Mouse (Mus musculus) brain, embryonic 14.5 days (tissue): ENCODE data around the gene P3h4.

Experiments used
- CTCF ChIP-seq: fragments of 200-500 bp; IDR thresholded peaks from 2 replicates; pipeline ENCODE4 v1.5.1; 2012; ENCODE audit warnings: inconsistent platforms, mild to moderate bottlenecking, moderate library complexity, borderline replicate concordance; ENCODE audit not compliant: insufficient read depth, insufficient read length; ENCODE audit errors: extremely low read depth
- POLR2A ChIP-seq: fragments of 200-500 bp; IDR thresholded peaks from 2 replicates; pipeline ENCODE4 v1.6.1; 2012; ENCODE audit warnings: mild to moderate bottlenecking, inconsistent platforms, borderline replicate concordance; ENCODE audit not compliant: poor library complexity, insufficient read depth, insufficient read length, severe bottlenecking; ENCODE audit errors: extremely low read depth

- TF ChIP-seq CTCF (no peak), POLR2A (no peak)
Observed at GRCm38 (mm10) chr11:100413541-100413940, 1.1 kb downstream of the P3h4 start.
